Comparison of ENCODE assay signal across 26 mouse cellular contexts in the genomic region with DNA sequence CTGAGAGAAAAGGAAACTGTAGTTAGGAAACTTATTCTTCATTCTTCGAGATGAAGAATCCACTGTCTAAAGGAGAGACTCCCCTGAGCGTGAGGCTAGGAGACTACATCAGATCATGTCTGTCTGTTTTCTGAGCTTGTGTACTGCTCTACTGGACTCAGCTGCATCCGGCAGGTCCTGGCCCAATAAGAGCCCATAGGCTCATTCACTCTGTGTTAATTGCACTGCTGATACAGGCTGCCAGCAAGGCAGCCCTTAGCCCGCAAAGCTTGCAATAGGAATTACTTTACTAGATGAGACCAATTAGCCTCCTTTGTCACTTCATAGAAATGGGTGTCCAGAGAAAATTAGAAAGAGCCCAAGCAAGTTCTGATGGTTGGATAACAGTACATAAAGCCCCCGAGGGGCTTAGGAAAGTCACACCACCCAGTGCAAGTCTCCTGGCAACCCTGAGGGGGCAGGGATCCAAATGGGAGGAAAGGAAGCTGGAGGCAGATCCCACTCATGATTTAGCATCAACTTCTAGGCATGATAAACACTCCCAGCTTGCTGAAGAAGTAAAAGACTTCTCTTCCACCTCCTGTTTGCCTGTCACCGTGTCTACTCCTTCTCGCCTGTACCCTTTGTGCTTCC.
DNase-seq lines count a peak whose midpoint lies in the region; ATAC-seq and TF ChIP-seq lines count a peak whose summit lies in the region.
"Had no signal": no experiment of that assay in that cellular context is flagged by ENCODE, and none has a peak within 500 bp of the region (broad histone marks: within the 10 kb centered on the region; RNA-seq: fewer than 3 reads in every experiment).

No protein-coding gene starts in this region.

- no peak for TF ChIP-seq CTCF in hindbrain, postnatal 0 days (IDR thresholded peaks at IDR 0.05; ENCODE audit: low read depth)
- TF ChIP-seq CTCF in brain, embryonic 14.5 days (IDR thresholded peaks at IDR 0.05; ENCODE audit: borderline replicate concordance, extremely low read depth, insufficient read depth, insufficient read length): no peak

- peak overlapping the region; percentile 11; the same call in 1 of the 2 replicates for H3K27ac ChIP-seq in forebrain, embryonic 15.5 days (replicated peaks)
- no peak overlapping the region for H3K27ac ChIP-seq in forebrain, embryonic 12.5 days
- H3K27ac ChIP-seq in hindbrain, postnatal 0 days: no peak overlapping the region
- H3K27ac ChIP-seq in hindbrain, embryonic 11.5 days (ENCODE audit: low read depth, low read length): no peak overlapping the region
- H3K27ac ChIP-seq: gastrocnemius, adult 2 months; heart, embryonic 15.5 days; hindbrain, embryonic 12.5 days; hindbrain, embryonic 15.5 days had no signal

- no peaks in the 10 kb centered on the region for H3K36me3 ChIP-seq in forebrain, embryonic 15.5 days
- H3K36me3 ChIP-seq in forebrain, embryonic 12.5 days (replicated peaks): no peaks in the 10 kb centered on the region
- no peaks in the 10 kb centered on the region for H3K36me3 ChIP-seq in hindbrain, postnatal 0 days (ENCODE audit: insufficient read depth, low read length)
- no peaks in the 10 kb centered on the region for H3K36me3 ChIP-seq in hindbrain, embryonic 11.5 days (ENCODE audit: control insufficient read depth, insufficient read depth, low read length)
- H3K36me3 ChIP-seq: heart, embryonic 12.5 days; heart, embryonic 15.5 days; hindbrain, embryonic 12.5 days had no signal

- ATAC-seq in forebrain, embryonic 15.5 days (replicated peaks): 0 out of 2 replicates have a peak, but pooled peaks have one; percentile 60
- no peak for ATAC-seq in forebrain, embryonic 12.5 days (ENCODE audit: low FRiP score)
- peak; percentile 38; the same call in 1 of the 2 replicates for ATAC-seq in hindbrain, postnatal 0 days
- no peak for ATAC-seq in hindbrain, embryonic 11.5 days (ENCODE audit: low FRiP score)
- ATAC-seq: CD4-positive, CD25-positive, alpha-beta regulatory T cell, adult 4 months; inflammation-experienced regulatory T-cells, adult 6 months; intestine, embryonic 16.5 days had no signal

- peaks cover 31% of the 10 kb centered on the region for H3K4me1 ChIP-seq in forebrain, embryonic 15.5 days
- peaks cover 7% of the 10 kb centered on the region for H3K4me1 ChIP-seq in forebrain, embryonic 12.5 days
- no peaks in the 10 kb centered on the region for H3K4me1 ChIP-seq in hindbrain, postnatal 0 days (ENCODE audit: insufficient read depth, low read length)
- no peaks in the 10 kb centered on the region for H3K4me1 ChIP-seq in hindbrain, embryonic 11.5 days (replicated peaks; ENCODE audit: control insufficient read depth, insufficient read depth, low read length)
- H3K4me1 ChIP-seq: heart, embryonic 12.5 days; heart, embryonic 15.5 days had no signal

- 46% methylated on average over 7 of the region's 7 CpGs for WGBS in forebrain, embryonic 15.5 days
- 62% methylated on average over 7 of the region's 7 CpGs for WGBS in forebrain, embryonic 12.5 days
- 61% methylated on average over 7 of the region's 7 CpGs for WGBS in hindbrain, postnatal 0 days
- 86% methylated on average over 7 of the region's 7 CpGs for WGBS in hindbrain, embryonic 11.5 days

- H3K27me3 ChIP-seq in forebrain, embryonic 15.5 days: no peaks in the 10 kb centered on the region
- H3K27me3 ChIP-seq in forebrain, embryonic 12.5 days: no peaks in the 10 kb centered on the region
- H3K27me3 ChIP-seq in hindbrain, postnatal 0 days (ENCODE audit: insufficient read depth, low read length): no peaks in the 10 kb centered on the region
- no peaks in the 10 kb centered on the region for H3K27me3 ChIP-seq in hindbrain, embryonic 11.5 days (ENCODE audit: control insufficient read depth, insufficient read depth, low read length)
- H3K27me3 ChIP-seq: heart, embryonic 12.5 days; heart, embryonic 15.5 days; hindbrain, embryonic 12.5 days; hindbrain, embryonic 15.5 days had no signal

- TF ChIP-seq POLR2A in brain, embryonic 14.5 days (IDR thresholded peaks at IDR 0.05; ENCODE audit: borderline replicate concordance, extremely low read depth, insufficient read depth, insufficient read length, poor library complexity, severe bottlenecking): no peak

- H3K4me3 ChIP-seq in forebrain, embryonic 15.5 days: no peak overlapping the region
- no peak overlapping the region for H3K4me3 ChIP-seq in forebrain, embryonic 12.5 days (replicated peaks)
- H3K4me3 ChIP-seq in hindbrain, postnatal 0 days (ENCODE audit: low read length): no peak overlapping the region
- H3K4me3 ChIP-seq in hindbrain, embryonic 11.5 days (ENCODE audit: low read depth, low read length): no peak overlapping the region
- H3K4me3 ChIP-seq: gastrocnemius, adult 2 months; heart, embryonic 12.5 days; heart, embryonic 15.5 days; hindbrain, embryonic 12.5 days; hindbrain, embryonic 15.5 days had no signal

- H3K9ac ChIP-seq in forebrain, embryonic 15.5 days (replicated peaks): no peak overlapping the region
- H3K9ac ChIP-seq in forebrain, embryonic 12.5 days: no peak overlapping the region
- no peak overlapping the region for H3K9ac ChIP-seq in hindbrain, postnatal 0 days (replicated peaks; ENCODE audit: low read length)
- H3K9ac ChIP-seq in hindbrain, embryonic 11.5 days (ENCODE audit: low read depth, low read length): no peak overlapping the region
- H3K9ac ChIP-seq: heart, embryonic 12.5 days; heart, embryonic 15.5 days; hindbrain, embryonic 12.5 days; hindbrain, embryonic 15.5 days had no signal

- DNase-seq in hindbrain, postnatal 0 days (ENCODE audit: low spot score): peak; percentile 16
- DNase-seq in hindbrain, embryonic 11.5 days (ENCODE audit: low spot score): no peak
- DNase-seq in brain, adult 2 months (ENCODE audit: low read depth, low spot score): peak; percentile 36
- peak; percentile 54 for DNase-seq in brain, embryonic 14.5 days (ENCODE audit: low read depth)
- DNase-seq in thymus, postnatal 4 days: no peak
- no peak for DNase-seq in spleen, adult 18-20 months
- DNase-seq: adrenal gland, adult 2 months; adrenal gland, postnatal 14 days; cerebellum, adult 18-20 months; cerebellum, adult 9-10 months; cerebellum, postnatal 14 days; gastrocnemius, adult 2 months; gastrocnemius, postnatal 14 days; heart, adult 11 months; heart, postnatal 10 days; heart, postnatal 36 days; kidney, adult 18-20 months had no signal

- H3K9me3 ChIP-seq in forebrain, embryonic 15.5 days: no peaks in the 10 kb centered on the region
- H3K9me3 ChIP-seq in forebrain, embryonic 12.5 days: no peaks in the 10 kb centered on the region
- no peaks in the 10 kb centered on the region for H3K9me3 ChIP-seq in hindbrain, postnatal 0 days (ENCODE audit: low read length)
- no peaks in the 10 kb centered on the region for H3K9me3 ChIP-seq in hindbrain, embryonic 11.5 days (ENCODE audit: control insufficient read depth, low read length)
- H3K9me3 ChIP-seq: heart, embryonic 12.5 days; heart, embryonic 15.5 days; hindbrain, embryonic 12.5 days; hindbrain, embryonic 15.5 days had no signal

- H3K4me2 ChIP-seq in forebrain, embryonic 15.5 days (replicated peaks): no peak overlapping the region
- no peak overlapping the region for H3K4me2 ChIP-seq in forebrain, embryonic 12.5 days
- no peak overlapping the region for H3K4me2 ChIP-seq in hindbrain, postnatal 0 days (ENCODE audit: low read depth, low read length)
- no peak overlapping the region for H3K4me2 ChIP-seq in hindbrain, embryonic 11.5 days (replicated peaks; ENCODE audit: low read depth, low read length)
- H3K4me2 ChIP-seq: heart, embryonic 12.5 days; heart, embryonic 15.5 days; hindbrain, embryonic 12.5 days; hindbrain, embryonic 15.5 days had no signal

Comparison
In these comparisons a context has a peak if more than half of its experiments do, and no peak if none do; other contexts are left out.
1. ATAC-seq: peak in forebrain, embryonic 15.5 days (single experiment) and hindbrain, postnatal 0 days (single experiment); none in forebrain, embryonic 12.5 days (single experiment) and hindbrain, embryonic 11.5 days (single experiment).
2. DNase-seq: peak in hindbrain, postnatal 0 days (single experiment), brain, adult 2 months (single experiment) and brain, embryonic 14.5 days (single experiment); none in hindbrain, embryonic 11.5 days (single experiment), thymus, postnatal 4 days (single experiment) and spleen, adult 18-20 months (0 of 2).